Mouse (Mus musculus): Measurements from ENCODE around the gene Anp32a. TPM values are rescaled to one million over a fixed set of nuclear protein-coding genes. Genes with fewer than 3 reads are reported as not detected.

Gene Anp32a
- polyA plus RNA-seq, 1 experiment from 2014 or later = 156 TPM

GRCm38 (mm10) chr9:62420261-62420917 is 79.3 kb downstream of the Anp32a start:
- H3K27ac ChIP-seq (ENCODE audit: poor library complexity, severe bottlenecking) = peak overlapping the region; percentile 63
- peak; percentile 34; the same call in 1 of the 2 replicates for ATAC-seq (ENCODE audit: insufficient number of reproducible peaks, low FRiP score)

GRCm38 (mm10) chr9:62421027-62421426 is 79.9 kb downstream of the Anp32a start:
- peaks cover 55% of the 10 kb centered on the region for H3K4me1 ChIP-seq (replicated peaks)
- ATAC-seq (ENCODE audit: insufficient number of reproducible peaks, low FRiP score) = peak; percentile 88
- WGBS = 3% methylated on average over 13 of the region's 13 CpGs
- H3K4me2 ChIP-seq = peak overlapping the region; percentile 56
- peak overlapping the region; percentile 63 for H3K27ac ChIP-seq (ENCODE audit: poor library complexity, severe bottlenecking)
- H3K36me3 ChIP-seq = no peaks in the 10 kb centered on the region
- H3K27me3 ChIP-seq (replicated peaks) = no peaks in the 10 kb centered on the region
- H3K9me3 ChIP-seq (replicated peaks) = 0 out of 2 replicates have a peak, but pooled peaks cover 4% of the 10 kb centered on the region
- H3K4me3 ChIP-seq = peak overlapping the region; percentile 16
- H3K9ac ChIP-seq = peak overlapping the region; percentile 32

More at GRCm38 (mm10) chr9:62420261-62420917, 79.3 kb downstream of the Anp32a start:
- Histone ChIP-seq H3K36me3 (no peaks in the 10 kb centered on the region), H3K9me3 (replicated peaks) (0 out of 2 replicates have a peak, but pooled peaks cover 4% of the 10 kb centered on the region), H3K4me2 (peak overlapping the region; percentile 56), H3K27me3 (replicated peaks) (no peaks in the 10 kb centered on the region), H3K4me1 (replicated peaks) (peaks cover 54% of the 10 kb centered on the region), H3K9ac (peak overlapping the region; percentile 32; the same call in 1 of the 2 replicates), H3K4me3 (peak overlapping the region; percentile 16; the same call in 1 of the 2 replicates)
- WGBS = 56% methylated on average over 10 of the region's 10 CpGs

- 93% methylated on average over 6 of the region's 6 CpGs for WGBS
- no peak overlapping the region for H3K4me3 ChIP-seq
- H3K4me1 ChIP-seq (replicated peaks) = peaks cover 46% of the 10 kb centered on the region
- no peaks in the 10 kb centered on the region for H3K36me3 ChIP-seq
- H3K4me2 ChIP-seq = no peak overlapping the region
- H3K27me3 ChIP-seq (replicated peaks) = no peaks in the 10 kb centered on the region
- H3K9me3 ChIP-seq (replicated peaks) = 0 out of 2 replicates have a peak, but pooled peaks cover 4% of the 10 kb centered on the region
- no peak overlapping the region for H3K27ac ChIP-seq (ENCODE audit: poor library complexity, severe bottlenecking)
- ATAC-seq (ENCODE audit: insufficient number of reproducible peaks, low FRiP score) = no peak
- no peak overlapping the region for H3K9ac ChIP-seq
These were observed 80.8 kb downstream of the Anp32a start for GRCm38 (mm10) chr9:62421911-62422310.

- no peaks in the 10 kb centered on the region for H3K36me3 ChIP-seq
- no peak overlapping the region for H3K9ac ChIP-seq
- 57% methylated on average over 10 of the region's 10 CpGs for WGBS
- no peaks in the 10 kb centered on the region for H3K27me3 ChIP-seq (replicated peaks)
- 0 out of 2 replicates have a peak, but pooled peaks cover 4% of the 10 kb centered on the region for H3K9me3 ChIP-seq (replicated peaks)
- H3K4me3 ChIP-seq = no peak overlapping the region
- peaks cover 43% of the 10 kb centered on the region for H3K4me1 ChIP-seq (replicated peaks)
- no peak overlapping the region for H3K27ac ChIP-seq (ENCODE audit: poor library complexity, severe bottlenecking)
- no peak for ATAC-seq (ENCODE audit: insufficient number of reproducible peaks, low FRiP score)
- H3K4me2 ChIP-seq = no peak overlapping the region
These were observed 81.8 kb downstream of the Anp32a start for GRCm38 (mm10) chr9:62422926-62423325.

- Histone ChIP-seq H3K9me3 (replicated peaks) (0 out of 2 replicates have a peak, but pooled peaks cover 2% of the 10 kb centered on the region), H3K9ac (no peak overlapping the region), H3K4me1 (replicated peaks) (peaks cover 43% of the 10 kb centered on the region), H3K4me3 (no peak overlapping the region), H3K36me3 (no peaks in the 10 kb centered on the region), H3K27ac (ENCODE audit: poor library complexity, severe bottlenecking) (no peak overlapping the region), H3K27me3 (replicated peaks) (no peaks in the 10 kb centered on the region), H3K4me2 (no peak overlapping the region)
- 92% methylated on average over 10 of the region's 10 CpGs for WGBS
- no peak for ATAC-seq (ENCODE audit: insufficient number of reproducible peaks, low FRiP score)
These were observed 82.8 kb downstream of the Anp32a start for GRCm38 (mm10) chr9:62423871-62424270.

DNA sequence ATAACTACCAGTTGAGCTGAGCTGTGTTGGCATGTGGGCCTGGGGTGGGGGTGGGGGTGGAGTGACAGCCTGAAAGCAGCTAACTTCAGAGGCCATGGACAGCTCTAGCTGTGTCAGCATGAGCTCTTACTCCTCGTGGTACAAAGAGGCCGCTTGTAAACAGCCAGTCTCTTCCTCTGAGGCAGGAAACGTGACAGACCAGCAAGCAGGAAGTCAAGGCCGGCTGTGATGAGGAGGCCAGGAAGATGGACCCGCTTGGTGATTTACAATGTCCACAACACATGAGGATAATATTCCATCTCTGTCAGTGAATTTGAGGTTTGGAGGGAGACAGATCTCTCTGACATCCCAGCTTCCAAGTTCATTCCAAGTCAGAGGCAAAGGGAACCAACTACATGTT is 84.2 kb downstream of the Anp32a start:
- H3K9ac ChIP-seq = no peak overlapping the region
- H3K9me3 ChIP-seq (replicated peaks) = 0 out of 2 replicates have a peak, but pooled peaks cover under 1% of the 10 kb centered on the region
- H3K27me3 ChIP-seq (replicated peaks) = no peaks in the 10 kb centered on the region
- H3K4me2 ChIP-seq = no peak overlapping the region
- WGBS = 39% methylated on average over 5 of the region's 5 CpGs
- H3K27ac ChIP-seq (ENCODE audit: poor library complexity, severe bottlenecking) = 0 out of 2 replicates have a peak overlapping the region, but pooled peaks have one; percentile 5
- H3K36me3 ChIP-seq = peaks cover 4% of the 10 kb centered on the region
- no peak for ATAC-seq (ENCODE audit: insufficient number of reproducible peaks, low FRiP score)
- no peak overlapping the region for H3K4me3 ChIP-seq
- H3K4me1 ChIP-seq (replicated peaks) = peaks cover 30% of the 10 kb centered on the region

DNA sequence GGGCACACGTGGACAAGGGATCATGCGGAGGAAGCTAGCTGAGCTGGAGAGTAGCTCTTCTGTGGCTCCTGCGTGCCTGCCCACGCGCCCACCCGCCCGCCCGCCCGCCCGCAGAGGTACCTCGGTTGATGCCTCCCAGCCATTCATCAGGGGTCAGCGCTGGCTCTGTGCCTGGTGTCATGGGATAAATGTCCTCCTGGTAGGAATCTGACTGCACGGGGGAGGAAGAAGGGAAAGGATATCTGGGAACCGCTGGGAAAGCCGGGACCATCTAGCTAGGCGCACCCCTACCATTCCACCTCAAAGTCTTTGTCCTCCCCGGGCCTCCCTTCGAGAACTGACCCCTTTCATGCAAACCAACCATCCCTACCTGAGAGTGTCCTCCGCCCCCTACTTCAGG is 84.9 kb downstream of the Anp32a start:
- Histone ChIP-seq H3K4me2 (no peak overlapping the region), H3K4me3 (no peak overlapping the region), H3K9ac (no peak overlapping the region), H3K27me3 (replicated peaks) (no peaks in the 10 kb centered on the region), H3K9me3 (replicated peaks) (0 out of 2 replicates have a peak, but pooled peaks cover 3% of the 10 kb centered on the region), H3K27ac (ENCODE audit: poor library complexity, severe bottlenecking) (0 out of 2 replicates have a peak overlapping the region, but pooled peaks have one; percentile 2), H3K36me3 (peaks cover 12% of the 10 kb centered on the region), H3K4me1 (replicated peaks) (peaks cover 22% of the 10 kb centered on the region)
- 86% methylated on average over 19 of the region's 19 CpGs for WGBS
- no peak for ATAC-seq (ENCODE audit: insufficient number of reproducible peaks, low FRiP score)

DNA sequence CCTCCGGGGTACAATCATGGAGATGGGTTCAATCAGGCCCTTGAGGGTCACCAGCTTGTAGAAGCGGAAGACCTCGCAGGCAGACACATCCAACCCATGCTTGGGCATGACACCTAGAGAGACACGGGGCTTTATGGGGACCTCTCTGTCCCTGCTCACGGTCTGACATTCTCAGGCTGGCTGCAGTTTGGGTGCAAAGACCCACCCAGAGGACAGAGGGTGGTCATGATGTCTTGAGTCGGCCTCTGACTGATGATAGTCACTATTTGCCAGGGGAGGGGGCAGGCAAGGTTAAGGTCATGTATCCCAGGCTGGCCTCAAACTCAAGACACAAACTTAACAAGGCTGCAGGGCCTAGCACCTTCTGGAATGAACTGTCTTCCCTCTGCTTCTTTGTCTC is 85.4 kb downstream of the Anp32a start:
- Histone ChIP-seq H3K4me1 (replicated peaks) (peaks cover 18% of the 10 kb centered on the region), H3K27me3 (replicated peaks) (no peaks in the 10 kb centered on the region), H3K4me2 (no peak overlapping the region), H3K36me3 (peaks cover 15% of the 10 kb centered on the region), H3K9me3 (replicated peaks) (0 out of 2 replicates have a peak, but pooled peaks cover 3% of the 10 kb centered on the region), H3K4me3 (no peak overlapping the region), H3K27ac (ENCODE audit: poor library complexity, severe bottlenecking) (no peak overlapping the region), H3K9ac (no peak overlapping the region)
- ATAC-seq (ENCODE audit: insufficient number of reproducible peaks, low FRiP score) = no peak
- 92% methylated on average over 6 of the region's 6 CpGs for WGBS

DNA sequence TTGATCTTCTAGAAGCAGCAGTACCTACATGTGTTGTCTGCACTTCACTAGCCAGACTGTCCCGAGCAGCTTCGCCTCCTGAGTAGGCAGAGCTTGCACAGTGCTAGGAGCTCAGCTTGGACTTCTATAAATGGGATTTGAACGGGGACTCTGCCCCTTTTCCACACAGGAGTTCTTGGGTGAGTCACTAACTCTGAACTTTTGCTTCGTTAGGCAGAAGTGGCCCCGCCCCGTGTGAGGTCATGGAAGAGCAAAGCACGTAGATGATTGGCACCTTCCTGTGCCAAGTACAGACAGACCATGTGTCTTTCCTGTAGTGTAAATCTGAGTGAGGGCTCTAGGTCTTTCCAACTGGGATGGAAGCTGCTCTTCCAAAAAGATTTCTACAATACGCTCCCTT is 85.9 kb downstream of the Anp32a start:
- no peak for ATAC-seq (ENCODE audit: insufficient number of reproducible peaks, low FRiP score)
- 73% methylated on average over 8 of the region's 8 CpGs for WGBS

More for the DNA sequence above, 85.9 kb downstream of the Anp32a start:
- peaks cover 15% of the 10 kb centered on the region for H3K36me3 ChIP-seq
- no peak overlapping the region for H3K27ac ChIP-seq (ENCODE audit: poor library complexity, severe bottlenecking)
- no peaks in the 10 kb centered on the region for H3K27me3 ChIP-seq (replicated peaks)
- H3K9me3 ChIP-seq (replicated peaks) = 0 out of 2 replicates have a peak, but pooled peaks cover 3% of the 10 kb centered on the region
- no peak overlapping the region for H3K4me2 ChIP-seq
- H3K4me1 ChIP-seq (replicated peaks) = peaks cover 17% of the 10 kb centered on the region
- no peak overlapping the region; the same call in 1 of the 2 replicates for H3K9ac ChIP-seq
- no peak overlapping the region for H3K4me3 ChIP-seq

Data from heart, embryonic 12.5 days (tissue).